Mouse (Mus musculus) fibroblast of lung, adult 2 months (primary cell): ENCODE measurements around the gene Cntn5.

Source experiments
- DNase-seq: peaks from one replicate; pipeline ENCODE4 v3.0.0-alpha.2; 2011; ENCODE audit warnings: low read depth

Cntn5 gene

GRCm38 (mm10) chr9:9705180-9705579 is 1199.4 kb downstream of the Cntn5 start:
- DNase-seq = no peak

DNA sequence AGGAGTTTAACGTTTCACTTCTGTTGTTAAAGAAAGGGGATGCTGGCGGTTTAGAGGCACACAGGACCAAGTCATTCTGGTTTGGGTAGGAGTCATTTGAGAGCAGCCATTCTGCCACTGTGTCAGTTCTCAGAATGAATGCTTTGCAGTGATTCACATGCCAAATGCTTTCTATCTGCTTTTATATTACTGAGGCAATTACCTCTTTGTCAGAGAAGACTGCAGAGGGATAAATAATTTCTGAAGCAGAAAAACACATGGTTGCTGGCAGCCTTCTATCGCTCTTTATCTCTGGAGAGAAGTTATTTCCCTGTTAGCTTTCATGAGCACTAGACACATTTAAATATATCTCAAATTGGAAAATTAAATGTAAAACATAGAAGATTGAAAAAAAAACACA is 1207.9 kb downstream of the Cntn5 start:
- no peak for DNase-seq

- no peak for DNase-seq
These were observed 1222.2 kb downstream of the Cntn5 start for GRCm38 (mm10) chr9:9682348-9682884.

GRCm38 (mm10) chr9:9676078-9676477 is 1228.5 kb downstream of the Cntn5 start:
- DNase-seq = no peak

DNA sequence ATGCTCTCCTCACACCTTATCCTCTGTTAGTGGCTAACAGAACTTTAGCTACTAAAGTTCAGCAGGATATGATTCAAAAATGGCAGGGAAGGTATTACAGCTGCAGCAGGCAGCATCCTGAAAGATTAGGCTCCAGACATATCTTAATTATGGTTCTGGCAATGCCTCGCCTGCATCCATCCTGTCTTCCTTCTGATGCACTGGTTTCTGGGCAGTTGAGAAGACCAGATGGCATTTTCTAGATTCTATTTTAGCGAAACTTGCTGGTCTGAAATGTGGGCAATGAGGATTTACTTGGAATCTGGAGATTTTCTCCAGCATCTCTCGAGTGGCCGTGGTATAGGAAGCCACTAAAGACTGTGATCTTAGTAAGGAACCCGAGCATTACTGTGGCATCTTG is 1230.0 kb downstream of the Cntn5 start:
- DNase-seq = no peak

GRCm38 (mm10) chr9:9673277-9674049 is 1231.1 kb downstream of the Cntn5 start:
- DNase-seq = no peak

GRCm38 (mm10) chr9:9653463-9653862 is 1251.1 kb downstream of the Cntn5 start:
- DNase-seq = no peak

GRCm38 (mm10) chr9:9647361-9647760 is 1257.2 kb downstream of the Cntn5 start:
- DNase-seq = no peak

GRCm38 (mm10) chr9:9646276-9646675 is 1258.3 kb downstream of the Cntn5 start:
- no peak for DNase-seq
